Mouse (Mus musculus) cortical plate, adult 2 months (tissue): ENCODE data around the gene Snta1.

ENCODE experiments used
- CTCF ChIP-seq: fragments of 200-500 bp; IDR thresholded peaks from 2 replicates; pipeline ENCODE4 v1.5.1; 2011; ENCODE audit warnings: mild to moderate bottlenecking, control low read depth, low read length; ENCODE audit not compliant: insufficient read depth; ENCODE audit errors: extremely low read depth
- POLR2A ChIP-seq: fragments of 200-500 bp; IDR thresholded peaks from 2 replicates; pipeline ENCODE4 v1.6.1; 2011; ENCODE audit warnings: mild to moderate bottlenecking, low read length, control low read depth; ENCODE audit not compliant: insufficient read depth; ENCODE audit errors: extremely low read depth

GRCm38 (mm10) chr2:154374807-154375601 is 32.9 kb downstream of the Snta1 start:
- TF ChIP-seq CTCF (no peak), POLR2A (no peak)
